Mouse (Mus musculus) G1E-ER4 (cell line): Measurements from ENCODE around the gene Ubr4. TPM values are rescaled to one million over a fixed set of nuclear protein-coding genes. Genes with fewer than 3 reads are reported as not detected.

Experiments used
- GATA1 ChIP-seq: IDR thresholded peaks from one replicate; pipeline ENCODE4 v1.8.0; 2012; ENCODE audit warnings: low read length, inconsistent platforms
- polyA plus RNA-seq: library from polyadenylated mRNA; stranded (reverse); fragments of >175 nt; gene quantifications from 2 replicates; pipeline ENCODE4 v1.2.3, GENCODE M21; 2012

Gene Ubr4
- polyA plus RNA-seq, 1 experiment: 110 TPM

GRCm38 (mm10) chr4:139489946-139490345, 137.5 kb downstream of the Ubr4 start:
- TF ChIP-seq GATA1: no peak

- TF ChIP-seq GATA1: no peak
Measured at GRCm38 (mm10) chr4:139490413-139491055, 138.1 kb downstream of the Ubr4 start.

- TF ChIP-seq GATA1: no peak
Measured at GRCm38 (mm10) chr4:139491541-139492170, 139.2 kb downstream of the Ubr4 start.

- no peak for TF ChIP-seq GATA1
Measured at GRCm38 (mm10) chr4:139492258-139492833, 139.9 kb downstream of the Ubr4 start.

- TF ChIP-seq GATA1: no peak
Measured at GRCm38 (mm10) chr4:139493227-139494025, 141.0 kb downstream of the Ubr4 start.

GRCm38 (mm10) chr4:139500814-139501213, 148.4 kb downstream of the Ubr4 start:
- no peak for TF ChIP-seq GATA1

GRCm38 (mm10) chr4:139501702-139502101, 149.3 kb downstream of the Ubr4 start:
- TF ChIP-seq GATA1: no peak

- TF ChIP-seq GATA1: no peak
Measured at GRCm38 (mm10) chr4:139503919-139504318, 151.5 kb downstream of the Ubr4 start.

GRCm38 (mm10) chr4:139505716-139506115, 153.3 kb downstream of the Ubr4 start:
- TF ChIP-seq GATA1: no peak

- TF ChIP-seq GATA1: no peak
Measured at GRCm38 (mm10) chr4:139506727-139507126, 154.3 kb downstream of the Ubr4 start.

- no peak for TF ChIP-seq GATA1
Measured at GRCm38 (mm10) chr4:139509069-139509468, 156.7 kb downstream of the Ubr4 start.

- TF ChIP-seq GATA1: no peak
Measured at GRCm38 (mm10) chr4:139511557-139511956, 159.1 kb downstream of the Ubr4 start.

- peak; percentile 13 for TF ChIP-seq GATA1
Measured at GRCm38 (mm10) chr4:139512985-139513384, 160.6 kb downstream of the Ubr4 start.

- TF ChIP-seq GATA1: no peak
Measured at GRCm38 (mm10) chr4:139519221-139519620, 166.8 kb downstream of the Ubr4 start.

GRCm38 (mm10) chr4:139521926-139522325, 169.5 kb downstream of the Ubr4 start:
- no peak for TF ChIP-seq GATA1

GRCm38 (mm10) chr4:139526475-139526874, 174.1 kb downstream of the Ubr4 start:
- no peak for TF ChIP-seq GATA1
